ENCODE assay signal across 8 mouse cellular contexts in genomic region chr2:20961825-20962224, GRCm38 (mm10). TPM values are rescaled to one million over a fixed set of nuclear protein-coding genes. Genes with fewer than 3 reads are reported as not detected.
DNase-seq lines count a peak whose midpoint lies in the region; ATAC-seq and TF ChIP-seq lines count a peak whose summit lies in the region.

No protein-coding gene starts in this region.

- no peak for TF ChIP-seq CTCF in small intestine, adult 2 months (IDR thresholded peaks at IDR 0.05; ENCODE audit: extremely low read depth, insufficient read length, insufficient replicate concordance, low read depth, low read length)

- H3K27me3 ChIP-seq in intestine, embryonic 16.5 days (replicated peaks; ENCODE audit: control insufficient read depth, insufficient read depth, low read length) = no peaks in the 10 kb centered on the region
- H3K27me3 ChIP-seq in small intestine, adult 2 months (ENCODE audit: control insufficient read depth, insufficient read depth, low read length) = no peaks in the 10 kb centered on the region

- peak; percentile 73 for ATAC-seq in intestine, embryonic 16.5 days

- WGBS in intestine, embryonic 16.5 days = 36% methylated on average over 6 of the region's 6 CpGs
- WGBS in small intestine, adult 2 months = 18% methylated on average over 6 of the region's 6 CpGs

- peaks cover 38% of the 10 kb centered on the region for H3K4me1 ChIP-seq in intestine, embryonic 16.5 days (ENCODE audit: control insufficient read depth, insufficient read depth, low read length)
- H3K4me1 ChIP-seq in small intestine, adult 2 months (ENCODE audit: control insufficient read depth, insufficient read depth, insufficient read length, low read length) = peaks cover 20% of the 10 kb centered on the region

- peak overlapping the region; percentile 45; the same call in 1 of the 2 replicates for H3K9ac ChIP-seq in intestine, embryonic 16.5 days (ENCODE audit: low read depth, low read length)

- no peaks in the 10 kb centered on the region for H3K36me3 ChIP-seq in intestine, embryonic 16.5 days (ENCODE audit: control insufficient read depth, insufficient read depth, low read length)
- peaks cover 2% of the 10 kb centered on the region; the same call in 1 of the 2 replicates for H3K36me3 ChIP-seq in small intestine, adult 2 months (ENCODE audit: control insufficient read depth, insufficient read depth, low read length)

- TF ChIP-seq POLR2A in small intestine, adult 2 months (IDR thresholded peaks at IDR 0.05; ENCODE audit: low read depth, low read length) = no peak

- H3K4me2 ChIP-seq in intestine, embryonic 16.5 days (ENCODE audit: low read depth, low read length) = peak overlapping the region; percentile 26; the same call in 1 of the 2 replicates

- peak overlapping the region; percentile 14; the same call in 1 of the 2 replicates for H3K4me3 ChIP-seq in intestine, embryonic 16.5 days (ENCODE audit: low read length)
- peak overlapping the region; percentile 40 for H3K4me3 ChIP-seq in small intestine, adult 2 months (ENCODE audit: low read depth, low read length)

- no peaks in the 10 kb centered on the region for H3K9me3 ChIP-seq in intestine, embryonic 16.5 days (ENCODE audit: control insufficient read depth, low read length)

- peak; percentile 40 for DNase-seq in lung, postnatal 36 days
- DNase-seq in lung, adult 18-20 months = no peak
- peak; percentile 68 for DNase-seq in cerebellum, adult 8-10 months
- no peak for DNase-seq in right cerebral cortex, postnatal 25 days
- DNase-seq in frontal cortex, postnatal 14 days (ENCODE audit: low spot score in 2 of 2) = no peak
- DNase-seq in frontal cortex, postnatal 36 days (ENCODE audit: low spot score in 2 of 2) = no peak

- H3K27ac ChIP-seq in intestine, embryonic 16.5 days (ENCODE audit: low read length) = peak overlapping the region; percentile 33
- peak overlapping the region; percentile 89 for H3K27ac ChIP-seq in small intestine, adult 2 months (ENCODE audit: insufficient read depth, low read depth, low read length)

RNA-seq across cellular contexts. Expression of gene Arhgap21, which starts 6.9 kb away (rescaled TPM):
- 7.4 and 7.7 TPM in 2 replicates for polyA plus RNA-seq in intestine, embryonic 16.5 days (2015; fragmentation: Nextera tagmentation; extraction: Ambion mirVana)
- 4.9 and 12.6 TPM in 2 replicates for polyA plus RNA-seq in small intestine, adult 2 months (2012; rRNA removed)

Comparison
In these comparisons a context has a peak if more than half of its experiments do, and no peak if none do; other contexts are left out.
1. DNase-seq: peak in lung, postnatal 36 days (single experiment) and cerebellum, adult 8-10 months (single experiment); none in lung, adult 18-20 months (0 of 2), right cerebral cortex, postnatal 25 days (single experiment), frontal cortex, postnatal 14 days (0 of 2) and frontal cortex, postnatal 36 days (0 of 2).